Mouse (Mus musculus): ENCODE measurements around the gene Kif5a.
A peak's percentile ranks its signal among the peaks of the same experiment; 100 is the strongest.
"Not testable (repeated sequence)": the region's sequence is repeated elsewhere in the genome, so short reads cannot be mapped to it uniquely, and the experiment has no call there.

The Kif5a gene

DNA sequence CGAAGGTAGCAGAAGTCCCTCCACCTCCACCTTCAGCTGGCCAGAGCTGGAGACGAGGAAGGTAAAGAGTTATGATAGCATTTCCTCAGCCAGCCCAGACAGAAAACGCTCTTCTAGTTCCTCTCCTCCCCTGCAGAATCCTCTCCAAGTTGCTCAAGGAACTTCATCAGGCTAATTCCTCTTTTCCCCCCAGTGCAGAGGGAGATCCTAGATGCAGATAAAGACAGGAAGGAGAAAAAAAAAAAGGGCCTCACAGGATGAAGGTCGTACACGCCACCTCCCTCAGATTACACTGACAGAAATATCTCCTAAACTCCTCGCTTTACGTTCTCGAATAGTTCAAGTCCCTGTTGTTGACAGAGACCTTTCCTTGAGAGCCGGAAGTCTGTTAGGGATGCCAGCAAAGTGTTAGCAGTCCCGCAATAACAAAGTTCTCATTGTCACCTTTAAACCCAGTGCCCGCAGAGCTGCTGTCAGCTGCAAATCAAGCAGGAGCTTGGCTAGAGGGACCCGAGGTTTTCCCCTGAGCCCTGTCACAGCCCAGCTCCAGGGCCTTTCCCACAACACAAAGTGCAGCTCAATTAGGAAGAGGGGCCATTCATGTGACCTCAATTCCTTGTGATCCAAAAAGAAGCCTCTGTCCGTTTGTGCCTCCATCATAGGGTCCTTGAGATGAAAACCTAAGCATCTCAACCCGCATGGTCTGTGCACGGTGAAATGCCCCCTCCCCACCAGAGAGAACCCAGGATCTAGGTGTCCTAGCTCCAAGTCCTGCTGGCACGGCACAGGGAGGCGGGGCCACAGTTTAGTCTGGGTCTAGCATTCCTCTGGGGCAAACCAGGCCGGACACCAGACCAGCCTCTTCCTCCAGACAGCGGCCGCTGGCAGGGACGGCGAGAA is 68.5 kb downstream of the Kif5a start:
- DNase-seq (ENCODE audit: low spot score in 2 of 2): peak; percentile 61 to 82

DNA sequence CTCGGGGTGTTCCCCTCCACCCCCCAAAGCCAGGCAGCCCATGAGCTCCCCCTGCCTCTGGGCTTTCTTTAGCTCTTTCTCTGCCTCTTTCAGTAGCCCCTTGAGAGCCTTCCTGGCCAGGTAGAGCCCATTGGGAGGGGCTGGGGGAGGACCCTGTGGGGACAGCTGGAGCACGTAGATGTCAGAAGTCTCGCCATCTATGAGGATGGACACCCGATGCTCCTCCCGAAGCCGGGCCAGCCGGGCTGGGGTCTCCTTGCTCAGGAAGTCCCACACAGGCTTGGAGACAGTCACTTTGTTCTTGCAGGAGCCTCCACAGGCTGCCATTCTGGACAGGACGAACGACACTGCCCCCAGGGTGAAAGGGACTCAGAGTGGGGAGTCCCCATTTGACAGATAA is 70.1 kb downstream of the Kif5a start:
- no peak for DNase-seq (ENCODE audit: low spot score in 2 of 2)

DNA sequence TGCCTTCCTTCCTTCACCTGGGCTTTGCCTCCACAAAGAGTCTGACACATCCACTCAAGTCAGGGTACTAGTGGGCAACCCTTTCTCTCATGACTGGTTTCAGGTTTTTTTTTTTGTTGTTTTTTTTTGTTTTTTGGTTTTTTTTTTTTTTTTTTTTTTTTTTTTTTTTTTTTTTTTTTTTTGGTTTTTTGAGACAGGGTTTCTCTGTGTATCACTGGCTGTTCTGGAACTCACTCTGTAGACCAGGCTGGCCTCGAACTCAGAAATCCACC is 71.2 kb downstream of the Kif5a start:
- not testable (repeated sequence) for DNase-seq (ENCODE audit: low spot score in 2 of 2)

DNA sequence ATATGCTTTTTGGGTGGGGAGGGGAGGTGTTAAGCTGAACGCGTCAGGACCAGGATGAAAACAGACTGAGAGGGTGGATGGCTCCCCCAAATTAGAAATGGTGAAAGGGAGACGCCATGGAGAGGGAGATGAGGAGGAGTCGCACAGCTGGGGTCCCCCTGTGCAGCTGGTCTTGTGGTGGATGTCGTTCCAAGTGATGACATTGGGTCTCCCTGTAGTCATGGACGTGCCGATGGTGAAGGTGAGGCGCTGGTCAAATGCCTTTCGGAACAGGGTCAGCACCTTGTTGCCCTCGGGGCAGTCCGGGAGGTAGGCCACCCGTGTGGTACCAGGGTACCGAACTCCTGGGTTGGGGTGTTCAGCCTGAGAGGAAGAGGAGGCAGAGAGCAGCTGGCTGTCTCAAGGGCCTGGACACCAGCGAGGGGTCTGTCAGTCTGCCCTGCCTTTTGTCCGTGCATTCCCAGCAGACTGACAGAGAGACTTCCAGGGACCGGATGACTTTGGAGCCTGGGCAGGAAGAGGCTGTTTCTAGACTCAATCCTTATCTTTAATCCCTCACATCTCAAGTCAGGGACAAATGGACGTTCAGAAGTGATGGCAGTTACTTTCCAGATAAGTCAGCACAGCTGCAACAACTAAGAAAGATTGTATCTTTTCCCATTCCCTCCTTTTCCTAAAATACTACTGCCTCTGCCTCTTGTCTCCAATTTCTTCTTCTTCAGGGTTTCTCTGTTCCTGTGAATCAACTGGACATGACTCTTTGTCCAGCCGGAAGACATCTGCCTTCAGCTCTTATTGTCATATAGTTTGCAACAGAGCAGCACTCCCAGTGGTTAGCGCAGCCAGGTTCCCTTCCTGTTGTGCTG is 71.7 kb downstream of the Kif5a start:
- DNase-seq (ENCODE audit: low spot score in 2 of 2): no peak

DNA sequence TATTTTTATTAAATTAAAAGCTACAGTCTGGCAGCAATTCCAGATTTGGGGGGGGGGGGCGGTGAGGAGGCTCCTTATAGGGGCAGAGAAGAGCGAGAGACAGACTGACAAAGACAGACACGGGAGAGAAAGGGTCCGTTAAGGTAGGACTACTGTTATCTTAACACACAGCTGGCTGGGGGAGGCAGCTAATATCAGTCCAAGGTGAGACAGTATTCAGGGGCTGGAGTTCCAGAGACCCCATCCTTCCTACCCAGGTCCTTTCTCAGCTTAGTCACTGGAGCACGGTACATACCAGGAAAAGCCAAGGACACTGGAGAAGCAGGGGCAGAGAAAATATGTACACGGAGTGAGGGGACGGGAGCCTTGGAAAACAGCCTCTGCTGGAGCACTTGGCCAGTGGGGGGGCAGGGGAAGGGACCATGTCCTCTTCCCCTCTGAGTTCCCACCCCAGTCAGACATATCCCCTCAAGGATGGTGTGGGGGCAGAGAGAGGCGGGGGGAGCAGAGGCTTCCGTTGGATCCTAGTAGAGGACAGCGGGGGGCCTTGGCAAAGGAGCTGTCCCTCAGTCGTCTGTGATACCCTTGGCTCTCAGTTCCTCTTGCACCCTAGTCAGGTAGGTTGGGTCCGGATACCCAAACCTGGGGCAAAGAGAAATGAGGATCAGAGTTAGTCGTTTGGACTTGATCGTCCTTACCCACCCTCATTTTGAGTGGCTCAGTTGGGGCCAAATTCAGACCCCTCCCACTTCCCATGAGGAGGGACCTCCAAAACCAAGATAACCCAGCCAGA is 72.6 kb downstream of the Kif5a start:
- no peak for DNase-seq (ENCODE audit: low spot score in 2 of 2)

DNA sequence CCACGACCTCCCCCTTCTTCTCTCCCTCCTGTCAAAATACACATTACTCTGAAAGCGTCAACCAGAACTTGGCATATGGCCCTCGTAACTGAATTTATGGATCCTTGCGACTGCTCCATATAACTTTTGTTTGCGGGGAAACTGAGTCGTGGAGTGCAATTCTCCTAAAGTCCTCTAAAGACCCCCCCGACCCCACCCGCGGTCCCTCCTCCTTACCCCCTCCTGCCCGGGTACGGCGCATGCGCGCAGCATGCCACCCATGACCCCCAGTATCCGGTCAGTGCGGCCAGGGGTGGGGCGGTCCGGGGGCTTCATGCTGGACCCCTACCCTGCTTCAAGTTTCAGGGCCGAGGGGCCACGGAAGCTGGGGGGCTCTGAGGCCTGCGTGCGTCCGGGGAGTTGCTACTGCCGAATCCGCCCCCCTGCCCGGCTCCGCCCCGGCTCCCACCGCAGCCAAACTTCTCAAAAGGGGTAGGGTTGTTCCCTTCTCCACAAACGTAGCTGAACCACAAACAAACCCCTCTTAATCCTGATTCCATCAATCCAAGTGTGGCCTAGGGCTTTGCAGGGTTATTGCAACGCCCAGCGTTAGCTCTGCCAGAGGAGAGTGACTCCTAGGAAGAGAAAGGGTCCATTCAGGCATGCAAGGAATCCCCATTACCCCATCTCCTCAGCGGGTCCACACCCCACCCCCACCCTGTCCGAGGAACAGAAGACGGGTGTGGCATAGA is 73.3 kb downstream of the Kif5a start, which contains the start of gene Arhgef25:
Arhgef25 (minus strand) TSS at position 433 of the 731 bp plus-strand sequence.
- peak in 1 of 2 experiments; percentile 39 for DNase-seq (ENCODE audit: low spot score in 2 of 2)

DNA sequence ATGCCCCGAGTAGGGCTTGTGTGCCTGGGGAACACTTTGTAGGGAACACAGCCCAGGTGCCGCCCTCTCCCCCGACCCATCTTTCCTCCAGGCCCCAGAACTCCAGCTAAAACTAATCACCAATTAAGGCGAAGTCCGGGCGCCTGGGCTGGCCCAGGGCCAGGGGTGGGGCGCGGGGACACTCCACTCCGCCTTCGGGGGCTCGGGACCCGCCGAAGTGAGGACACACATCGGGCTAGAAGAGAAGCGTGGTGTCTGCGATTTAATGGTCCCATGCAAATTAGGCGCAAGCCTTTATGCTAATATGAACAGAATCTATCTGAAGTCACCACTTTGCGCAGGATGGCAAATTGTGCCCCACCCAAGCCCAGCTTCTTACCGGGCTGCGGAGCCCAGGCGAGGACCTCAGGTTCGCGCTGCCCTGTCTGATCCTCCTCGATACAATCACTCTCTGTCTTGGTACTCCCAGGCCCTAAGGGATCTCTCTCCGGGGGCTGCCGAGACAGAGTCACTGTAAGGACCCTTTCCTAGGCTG is 74.0 kb downstream of the Kif5a start:
- DNase-seq (ENCODE audit: low spot score in 2 of 2): peak; percentile 58 to 82

DNA sequence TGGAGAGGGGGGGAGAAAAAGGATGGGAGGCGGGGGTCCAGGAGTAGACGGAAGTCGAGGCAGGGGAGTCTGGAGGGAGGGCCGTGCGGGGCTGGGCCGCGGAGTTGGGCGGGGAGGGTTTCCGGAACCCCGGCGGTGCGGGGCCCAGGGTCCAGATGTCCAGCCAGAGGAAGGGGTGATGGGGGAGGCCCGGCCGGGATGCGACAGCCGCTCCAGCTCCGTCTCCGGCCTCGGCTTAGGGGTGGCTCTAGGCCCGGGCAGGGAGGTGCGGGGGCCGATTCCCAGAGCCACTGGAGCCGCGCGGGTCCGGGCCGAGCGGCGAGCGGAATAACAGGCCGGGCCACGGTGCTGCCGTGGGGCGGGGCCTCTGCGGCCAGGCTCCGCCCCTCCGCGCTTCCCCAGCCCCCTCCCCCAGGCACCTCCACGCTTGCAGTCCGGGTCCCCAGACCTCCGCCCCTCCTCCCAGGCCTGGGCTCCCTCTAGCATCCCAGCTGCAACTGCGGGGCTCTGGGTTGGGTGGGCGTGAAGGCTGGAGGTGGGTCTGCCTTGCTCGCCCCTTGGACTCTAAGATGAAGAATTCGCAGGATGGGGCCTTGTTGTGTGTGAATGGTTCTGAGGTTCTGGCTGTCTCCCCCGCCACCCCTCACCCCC is 74.6 kb downstream of the Kif5a start:
- peak in 1 of 2 experiments; percentile 39 for DNase-seq (ENCODE audit: low spot score in 2 of 2)

DNA sequence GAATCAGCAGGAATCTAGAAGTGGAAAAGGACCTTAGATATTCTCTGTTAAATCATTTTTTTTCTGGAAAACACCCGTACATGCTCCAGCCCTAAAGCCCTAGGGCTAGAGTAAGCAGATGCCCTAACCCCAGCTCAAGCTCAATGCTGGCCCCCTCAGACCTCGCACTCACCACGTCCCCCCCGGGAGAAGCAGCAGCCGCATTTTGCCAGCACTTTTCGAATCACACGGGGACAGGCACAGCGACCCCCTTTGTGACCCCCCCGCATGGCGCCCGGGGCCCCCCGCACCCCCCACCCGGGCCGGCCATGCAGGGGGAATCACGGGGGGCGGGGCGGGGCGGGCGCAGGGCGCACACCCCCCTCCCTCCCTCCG is 75.1 kb downstream of the Kif5a start:
- DNase-seq (ENCODE audit: low spot score in 2 of 2): no peak

DNA sequence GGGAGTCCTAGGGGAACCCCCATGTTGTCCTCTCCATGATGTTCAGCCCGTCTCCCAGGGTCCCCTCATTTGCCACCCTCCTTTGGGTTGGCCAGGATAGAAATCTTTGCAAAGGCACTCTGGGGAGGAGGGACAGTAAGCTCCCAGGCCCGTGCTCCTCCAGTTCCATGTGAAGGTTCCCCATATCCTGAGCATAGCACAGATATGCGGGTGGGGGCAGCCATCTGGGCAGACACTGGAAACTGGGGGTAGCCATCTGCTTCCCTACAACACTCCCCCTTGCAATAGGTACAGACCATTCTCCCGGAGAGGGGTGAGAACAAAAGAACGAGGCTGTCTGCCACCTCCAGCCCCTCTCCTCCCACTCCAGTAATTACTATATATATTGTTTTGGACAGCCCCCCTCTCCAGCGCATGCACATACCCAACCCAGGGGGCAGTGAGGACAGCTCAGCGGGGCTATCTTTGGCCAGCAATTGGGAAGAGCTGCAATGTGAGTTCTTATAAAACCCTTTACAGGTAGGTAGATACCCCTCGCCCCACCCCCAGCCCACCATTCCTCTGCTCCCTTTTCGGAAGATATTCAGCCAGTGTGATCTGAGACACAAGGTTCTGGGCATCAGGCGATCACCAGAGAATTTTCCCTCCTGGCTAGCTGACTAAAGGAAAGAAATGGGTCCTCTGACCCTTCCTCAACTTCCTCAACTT is 75.6 kb downstream of the Kif5a start:
- DNase-seq (ENCODE audit: low spot score in 2 of 2): no peak

DNA sequence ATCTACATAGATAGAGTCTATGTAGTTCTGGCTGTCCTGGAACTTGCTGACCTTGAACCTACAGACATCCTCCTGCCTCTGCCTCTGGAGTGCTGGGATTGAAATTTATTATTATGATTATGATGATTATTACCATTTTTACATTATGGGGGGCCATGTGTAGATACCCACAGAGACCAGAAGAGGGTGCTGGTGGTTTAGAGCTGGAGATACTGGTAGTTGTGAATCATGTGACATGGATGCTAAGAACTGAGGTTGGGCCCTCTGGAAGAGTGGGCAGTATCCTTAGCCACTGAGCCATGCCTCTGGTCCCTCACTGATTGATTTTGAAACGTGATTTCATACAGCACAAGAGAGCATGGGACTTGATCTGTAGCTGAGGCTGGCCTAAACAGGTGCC is 76.7 kb downstream of the Kif5a start:
- no peak for DNase-seq (ENCODE audit: low spot score in 2 of 2)

DNA sequence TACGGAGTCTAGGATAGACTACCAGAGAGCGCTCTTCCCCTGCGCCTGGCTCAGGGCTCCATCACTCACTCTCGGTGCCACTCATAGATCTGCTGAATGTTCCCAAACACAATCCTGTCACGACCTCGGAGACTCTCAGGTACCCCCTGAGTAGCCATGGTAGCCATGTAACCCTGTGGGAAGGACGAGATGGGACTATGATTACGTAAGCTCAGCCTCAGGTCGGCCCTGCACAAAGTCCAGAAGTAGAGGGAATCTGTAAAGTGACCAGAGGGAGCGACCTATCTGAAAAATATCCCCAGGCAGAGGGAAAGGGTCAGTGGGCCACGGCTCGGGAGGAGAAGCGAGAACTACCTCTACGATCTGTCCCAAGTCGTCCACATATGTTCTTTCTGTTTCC is 77.6 kb downstream of the Kif5a start:
- no peak for DNase-seq (ENCODE audit: low spot score in 2 of 2)

DNA sequence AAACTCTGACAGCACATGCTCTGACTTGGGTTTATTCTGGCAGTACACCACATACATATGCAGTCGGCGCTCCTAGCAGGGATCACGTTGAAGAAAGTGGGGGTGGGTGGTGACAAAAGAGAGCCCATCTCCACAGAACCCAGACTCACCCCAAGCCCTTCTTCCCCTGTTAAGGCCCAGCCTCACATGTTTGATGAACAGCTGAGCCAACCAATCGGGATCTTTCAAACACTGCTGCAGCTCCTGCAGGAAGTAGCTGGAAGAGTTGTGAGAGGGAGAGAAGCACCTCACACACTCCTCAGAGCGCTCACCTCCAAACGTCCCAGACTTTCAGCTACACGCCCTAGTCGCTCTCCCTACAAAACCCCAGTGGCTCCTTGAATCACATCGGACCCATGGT is 78.0 kb downstream of the Kif5a start:
- no peak for DNase-seq (ENCODE audit: low spot score in 2 of 2)

DNA sequence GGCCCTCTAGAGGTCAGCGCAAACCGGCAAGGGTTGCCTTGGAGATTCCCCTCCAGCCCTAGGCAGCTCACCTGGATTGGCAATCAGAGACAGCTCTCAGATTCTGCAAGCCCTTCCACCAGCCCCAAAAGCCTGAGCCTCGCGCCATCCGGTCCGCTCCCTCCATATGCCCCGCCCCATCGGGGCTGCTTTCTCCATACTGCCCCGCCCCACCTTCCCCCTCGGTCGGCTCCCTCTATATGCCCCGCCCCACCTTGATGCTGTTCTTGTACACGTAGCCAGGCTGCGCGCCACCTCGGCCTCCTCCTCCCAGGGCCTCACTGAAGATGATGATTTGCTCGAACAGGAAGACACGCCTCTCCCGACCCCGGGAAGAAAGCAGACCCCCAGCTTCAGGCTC is 79.4 kb downstream of the Kif5a start:
- no peak for DNase-seq (ENCODE audit: low spot score in 2 of 2)

DNA sequence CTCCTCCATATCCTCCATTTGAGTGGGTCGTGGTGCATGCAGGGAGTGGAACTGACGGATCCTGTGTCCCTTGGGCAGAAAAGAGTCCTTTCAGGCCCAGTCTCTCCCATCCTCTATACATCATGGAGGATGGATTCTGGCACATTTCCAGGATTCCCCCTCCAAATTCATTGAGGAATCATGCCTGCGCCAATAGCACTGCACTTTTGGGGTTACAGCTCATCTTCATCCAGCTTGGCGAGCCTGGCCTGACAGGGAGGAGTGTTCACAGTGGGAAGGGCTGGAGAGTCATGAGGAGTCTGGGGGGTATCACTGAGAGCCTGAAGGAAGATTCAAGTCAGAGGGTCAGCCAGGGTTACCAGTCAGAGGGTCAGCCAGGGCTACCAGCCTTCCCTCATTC is 80.5 kb downstream of the Kif5a start:
- no peak for DNase-seq (ENCODE audit: low spot score in 2 of 2)

DNA sequence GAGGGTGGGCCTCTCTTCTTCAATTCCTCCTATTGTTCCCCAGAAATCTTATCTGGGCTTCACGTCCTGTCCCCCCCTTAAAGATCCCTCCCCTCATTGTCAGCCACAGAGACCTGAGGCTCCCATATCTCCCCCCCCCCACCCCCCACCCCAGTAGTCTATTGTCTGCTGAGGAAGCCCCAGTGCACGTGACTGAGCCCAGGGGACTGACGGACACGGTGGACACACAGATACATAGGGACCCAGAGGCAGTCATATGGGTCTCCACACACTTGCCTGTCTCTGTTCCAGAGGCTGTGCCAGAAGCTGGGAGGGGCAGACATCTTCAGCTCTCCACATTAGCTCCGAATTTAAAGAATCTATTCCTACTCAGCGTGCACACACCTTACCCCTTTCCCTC is 81.6 kb downstream of the Kif5a start:
- no peak for DNase-seq (ENCODE audit: low spot score in 2 of 2)

DNA sequence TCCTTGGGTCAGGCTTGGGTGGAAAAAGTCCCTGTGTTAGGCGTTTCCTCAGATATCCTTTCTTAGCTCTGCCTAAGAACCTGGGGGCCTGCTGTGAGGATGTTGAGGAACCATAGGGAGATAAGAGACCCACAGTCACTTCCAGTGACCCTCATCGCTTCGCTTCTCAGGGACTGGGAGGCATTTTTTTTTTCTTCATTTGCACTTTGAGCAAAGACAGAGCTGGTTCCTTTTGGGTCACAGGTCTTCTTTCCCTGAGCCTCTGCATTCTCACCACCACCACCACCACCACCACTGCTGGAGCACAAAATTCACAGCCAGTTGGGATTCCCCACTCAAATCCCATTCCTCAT is 82.5 kb downstream of the Kif5a start:
- no peak for DNase-seq (ENCODE audit: low spot score in 2 of 2)

DNA sequence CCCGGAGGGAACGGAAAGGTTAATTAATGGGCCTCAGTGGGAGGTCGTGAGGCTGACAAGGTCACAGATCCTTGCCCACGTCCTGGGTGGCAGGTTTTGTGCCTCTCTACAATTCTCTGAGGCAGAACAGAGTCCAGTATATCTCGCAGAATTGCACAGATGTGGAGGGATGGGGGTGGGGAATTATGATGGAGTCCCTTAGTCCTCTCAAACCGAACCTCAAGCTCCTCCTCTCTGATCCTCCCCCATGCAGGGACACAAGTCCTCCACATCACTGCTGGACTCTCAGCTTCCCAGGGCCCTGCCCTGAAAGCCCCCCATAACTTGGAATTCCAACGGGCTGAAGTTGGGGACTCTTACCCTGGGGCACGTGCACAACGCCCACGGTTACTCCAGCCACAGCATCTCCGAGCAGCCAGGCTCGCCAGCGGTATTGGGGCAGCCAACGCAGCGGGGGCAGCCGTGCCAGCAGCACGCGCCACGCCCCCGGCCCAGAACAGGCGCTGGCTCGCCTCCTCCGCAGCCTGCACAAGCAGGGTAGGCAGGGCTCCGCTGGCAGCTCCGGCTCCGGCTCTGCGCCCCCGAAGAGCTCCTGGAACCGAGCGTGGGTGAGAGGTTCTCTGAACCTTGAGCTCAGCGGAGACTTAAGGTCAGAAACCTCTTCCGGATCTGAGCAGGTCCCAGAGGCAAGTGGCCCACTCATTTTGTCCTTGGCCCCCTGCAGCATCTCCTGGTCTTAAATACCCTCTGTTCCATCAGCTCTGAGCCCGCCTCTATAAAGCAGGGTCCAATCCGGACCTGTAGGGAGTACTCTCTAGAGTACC is 83.1 kb downstream of the Kif5a start, which contains the start of gene Slc26a10:
Slc26a10 (minus strand) TSS at position 775 of the 824 bp plus-strand sequence.
- no peak for DNase-seq (ENCODE audit: low spot score in 2 of 2)
